ENCODE assay signal across 32 mouse cellular contexts in genomic region chr13:16847236-16847635, GRCm38 (mm10).
DNase-seq lines count a peak whose midpoint lies in the region; ATAC-seq and TF ChIP-seq lines count a peak whose summit lies in the region.
"Had no signal": no experiment of that assay in that cellular context is flagged by ENCODE, and none has a peak within 500 bp of the region (broad histone marks: within the 10 kb centered on the region; RNA-seq: fewer than 3 reads in every experiment).

No protein-coding gene starts in this region.

- no peak for ATAC-seq in heart, embryonic 12.5 days (ENCODE audit: insufficient number of reproducible peaks, low FRiP score)
- ATAC-seq in erythroid progenitor cell, adult 5-6 weeks (replicated peaks; ENCODE audit: low FRiP score, poor library complexity, severe bottlenecking) = peak; percentile 75
- ATAC-seq in stomach, postnatal 0 days (ENCODE audit: low FRiP score, low TSS enrichment) = peak; percentile 63; the same call in 1 of the 2 replicates
- ATAC-seq: CD4-positive, CD25-positive, alpha-beta regulatory T cell, adult 4 months; forebrain, postnatal 0 days; hindbrain, embryonic 16.5 days; lung, postnatal 0 days had no signal

- no peak for DNase-seq in heart, postnatal 36 days
- peak; percentile 83 for DNase-seq in MEL-GATA-1-ER (ENCODE audit: extremely low read depth, low read depth)
- no peak for DNase-seq in stomach, postnatal 0 days (ENCODE audit: low spot score)
- no peak for DNase-seq in ovary, adult 18-20 months (ENCODE audit: low spot score)
- DNase-seq in left cerebral cortex, adult 11 months (ENCODE audit: low spot score) = no peak
- DNase-seq in layer of hippocampus, adult 9-11 months = no peak
- DNase-seq: adrenal gland, adult 8-10 months; cerebellum, adult 8-10 months; cerebellum, postnatal 25 days; forebrain, postnatal 0 days; heart, adult 2 months; kidney, adult 18-20 months; kidney, postnatal 25 days; liver, embryonic 13.5 days; lung, adult 18-20 months; lung, postnatal 4 days; midbrain, embryonic 14.5 days; right cerebral cortex, postnatal 25 days had no signal

- 0 out of 2 replicates have a peak overlapping the region, but pooled peaks have one; percentile 9 for H3K27ac ChIP-seq in heart, embryonic 12.5 days (ENCODE audit: poor library complexity, severe bottlenecking)
- H3K27ac ChIP-seq in stomach, postnatal 0 days (replicated peaks) = peak overlapping the region; percentile 46; the same call in 1 of the 2 replicates
- H3K27ac ChIP-seq: embryonic facial prominence, embryonic 12.5 days; forebrain, embryonic 12.5 days; heart, adult 2 months; hindbrain, embryonic 10.5 days; kidney, embryonic 15.5 days; layer of hippocampus, adult 2 months; limb, embryonic 10.5 days; limb, embryonic 15.5 days; liver, embryonic 13.5 days; neural tube, embryonic 15.5 days had no signal

- intact Hi-C loops in heart, postnatal 36 days (cut with DNase I) = no loop called here

- WGBS in heart, embryonic 12.5 days = 23% methylated on average over 2 of the region's 2 CpGs
- 27% methylated on average over 2 of the region's 2 CpGs for WGBS in stomach, postnatal 0 days

- H3K4me1 ChIP-seq in heart, embryonic 12.5 days (replicated peaks) = peaks cover 9% of the 10 kb centered on the region
- H3K4me1 ChIP-seq in stomach, postnatal 0 days (replicated peaks; ENCODE audit: control insufficient read depth, insufficient read depth) = no peaks in the 10 kb centered on the region
- H3K4me1 ChIP-seq: embryonic facial prominence, embryonic 12.5 days; forebrain, embryonic 12.5 days; hindbrain, embryonic 10.5 days; kidney, embryonic 15.5 days; limb, embryonic 10.5 days; limb, embryonic 15.5 days; liver, embryonic 13.5 days; neural tube, embryonic 15.5 days had no signal

- H3K27me3 ChIP-seq in heart, embryonic 12.5 days (replicated peaks) = no peaks in the 10 kb centered on the region
- H3K27me3 ChIP-seq in stomach, postnatal 0 days (ENCODE audit: control insufficient read depth, insufficient read depth, low read length) = no peaks in the 10 kb centered on the region
- H3K27me3 ChIP-seq: embryonic facial prominence, embryonic 12.5 days; forebrain, embryonic 12.5 days; kidney, embryonic 15.5 days; limb, embryonic 15.5 days; liver, embryonic 13.5 days; neural tube, embryonic 15.5 days had no signal

- no peak overlapping the region for H3K9ac ChIP-seq in heart, embryonic 12.5 days
- no peak overlapping the region for H3K9ac ChIP-seq in stomach, postnatal 0 days (ENCODE audit: low read length)
- H3K9ac ChIP-seq: embryonic facial prominence, embryonic 12.5 days; forebrain, embryonic 12.5 days; forebrain, postnatal 0 days; kidney, embryonic 15.5 days; limb, embryonic 15.5 days; liver, embryonic 13.5 days; neural tube, embryonic 15.5 days had no signal

- no peak overlapping the region for H3K4me3 ChIP-seq in heart, embryonic 12.5 days
- H3K4me3 ChIP-seq in stomach, postnatal 0 days (ENCODE audit: low read depth, low read length) = no peak overlapping the region
- H3K4me3 ChIP-seq: embryonic facial prominence, embryonic 12.5 days; erythroblast, embryonic 14.5 days; forebrain, embryonic 12.5 days; heart, adult 2 months; hindbrain, embryonic 10.5 days; kidney, embryonic 15.5 days; layer of hippocampus, adult 2 months; limb, embryonic 10.5 days; limb, embryonic 15.5 days; liver, embryonic 13.5 days; neural tube, embryonic 15.5 days had no signal

- no peak for TF ChIP-seq CTCF in stomach, postnatal 0 days (IDR thresholded peaks at IDR 0.05; ENCODE audit: low read depth)

- no peak for TF ChIP-seq EP300 in stomach, postnatal 0 days (optimal IDR thresholded peaks at IDR 0.05)

- no peaks in the 10 kb centered on the region for H3K36me3 ChIP-seq in heart, embryonic 12.5 days
- no peaks in the 10 kb centered on the region for H3K36me3 ChIP-seq in stomach, postnatal 0 days (ENCODE audit: control insufficient read depth, insufficient read depth, low read length)
- H3K36me3 ChIP-seq: embryonic facial prominence, embryonic 12.5 days; forebrain, embryonic 12.5 days; hindbrain, embryonic 10.5 days; kidney, embryonic 15.5 days; limb, embryonic 10.5 days; limb, embryonic 15.5 days; liver, embryonic 13.5 days; neural tube, embryonic 15.5 days had no signal

- H3K4me2 ChIP-seq in heart, embryonic 12.5 days = no peak overlapping the region
- H3K4me2 ChIP-seq in stomach, postnatal 0 days (replicated peaks; ENCODE audit: low read depth) = no peak overlapping the region
- H3K4me2 ChIP-seq: embryonic facial prominence, embryonic 12.5 days; forebrain, embryonic 12.5 days; kidney, embryonic 15.5 days; limb, embryonic 15.5 days; liver, embryonic 13.5 days; neural tube, embryonic 15.5 days had no signal

- no peaks in the 10 kb centered on the region for H3K9me3 ChIP-seq in heart, embryonic 12.5 days (replicated peaks)
- no peaks in the 10 kb centered on the region for H3K9me3 ChIP-seq in stomach, postnatal 0 days (ENCODE audit: control insufficient read depth, low read length)
- H3K9me3 ChIP-seq: embryonic facial prominence, embryonic 12.5 days; forebrain, embryonic 12.5 days; hindbrain, embryonic 10.5 days; kidney, embryonic 15.5 days; limb, embryonic 10.5 days; limb, embryonic 15.5 days; liver, embryonic 13.5 days; neural tube, embryonic 15.5 days had no signal
